Mouse (Mus musculus): ENCODE data around the gene Gm44596. TPM values are rescaled to one million over a fixed set of nuclear protein-coding genes. Genes with fewer than 3 reads are reported as not detected.

Gm44596 gene
- total RNA-seq, 2 experiments from 2014 or later, result not detected

Other genes with a start within 250 kb of the Gm44596 start
- gene Tspan9, start 231.9 kb upstream of the Gm44596 start, total RNA-seq (2021), result 10 to 100 TPM; 69.5 to 78.5 TPM
- gene Tead4, start 74.7 kb upstream of the Gm44596 start, total RNA-seq (2021), result 1 to 10 TPM; 1.2 to 1.6 TPM
- 10 to 100 TPM; 21.8 to 24.7 TPM for gene Tulp3, start 19.7 kb upstream of the Gm44596 start, total RNA-seq (2021)
- gene Rhno1, start 12.6 kb upstream of the Gm44596 start, total RNA-seq (2021), result 10 to 100 TPM; 35.5 to 36.8 TPM
- gene Foxm1, start 12.5 kb upstream of the Gm44596 start, total RNA-seq (2021), result 10 to 100 TPM in 1 of 2 experiments, 1 to 10 TPM in 1; 8.7 to 11.2 TPM
- under 1 TPM; 0.32 to 0.46 TPM for gene Tex52, start within 50 bp of the Gm44596 start, total RNA-seq (2021)
- gene Nrip2, start 23.8 kb downstream of the Gm44596 start, total RNA-seq (2021), result 1 to 10 TPM; 3.7 to 4.1 TPM
- gene Itfg2, start 49.4 kb downstream of the Gm44596 start, total RNA-seq (2021), result 10 to 100 TPM; 38.7 to 42.7 TPM
- 100 to 1,000 TPM; 176 to 180 TPM for gene Fkbp4, start 63.2 kb downstream of the Gm44596 start, total RNA-seq (2021)
- gene Pzp, start 151.2 kb downstream of the Gm44596 start, total RNA-seq (2021), result under 1 TPM; 0.12 TPM
- 1 to 10 TPM; 7.8 to 8.7 TPM for gene A2ml1, start 206.1 kb downstream of the Gm44596 start, total RNA-seq (2021)
- gene Klrb1a, start 248.0 kb downstream of the Gm44596 start, total RNA-seq (2021), result not detected

Data from left cerebral cortex, postnatal 4 days (tissue).